Mouse (Mus musculus) midbrain, embryonic 11.5 days (tissue): ENCODE results near the gene Nacc1. TPM values are rescaled to one million over a fixed set of nuclear protein-coding genes. Genes with fewer than 3 reads are reported as not detected.

Experiments
- ATAC-seq: fragments of 200-750 bp; cut with Nextera tagmentation; 2 replicates; pipeline ENCODE4 v1.8.0; 2017; ENCODE audit warnings: moderate TSS enrichment, moderate library complexity; ENCODE audit not compliant: low FRiP score
- DNase-seq: peaks from one replicate; pipeline ENCODE4 v3.0.0; 2015; ENCODE audit warnings: low spot score; ENCODE audit errors: missing footprints
- H3K27ac ChIP-seq: fragments of 300-500 bp; sonication (generic); 2 replicates; pipeline ENCODE4 v1.5.1; 2014; ENCODE audit warnings: low read depth, low read length
- H3K27me3 ChIP-seq: fragments of 300-500 bp; sonication (generic); 2 replicates; pipeline ENCODE4 v1.6.1; 2014; ENCODE audit warnings: mild to moderate bottlenecking, low read length, moderate library complexity, mixed read lengths; ENCODE audit not compliant: control insufficient read depth, insufficient read depth
- H3K36me3 ChIP-seq: fragments of 300-500 bp; sonication (generic); 2 replicates; pipeline ENCODE4 v1.6.1; 2014; ENCODE audit warnings: mild to moderate bottlenecking, low read length, moderate library complexity, mixed read lengths; ENCODE audit not compliant: control insufficient read depth, insufficient read depth
- H3K4me1 ChIP-seq: fragments of 300-500 bp; sonication (generic); 2 replicates; pipeline ENCODE4 v1.6.1; 2014; ENCODE audit warnings: low read length; ENCODE audit not compliant: control insufficient read depth, insufficient read depth
- H3K4me2 ChIP-seq: fragments of 300-500 bp; sonication (generic); 2 replicates; pipeline ENCODE4 v1.6.1; 2014; ENCODE audit warnings: mild to moderate bottlenecking, moderate library complexity
- H3K4me3 ChIP-seq: fragments of 300-500 bp; sonication (generic); 2 replicates; pipeline ENCODE4 v1.5.1; 2014; ENCODE audit warnings: low read depth, low read length
- H3K9ac ChIP-seq: fragments of 300-500 bp; sonication (generic); 2 replicates; pipeline ENCODE4 v1.6.1; 2014; ENCODE audit warnings: low read length
- H3K9me3 ChIP-seq: fragments of 300-500 bp; sonication (generic); 2 replicates; pipeline ENCODE4 v1.6.1; 2016; ENCODE audit warnings: low read length; ENCODE audit not compliant: control insufficient read depth
- WGBS: fragments of 180-500 bp; shearing (Covaris S2); extraction: QIAGEN DNeasy Blood & Tissue Kit; methylation state at CpG from one replicate; pipeline ENCODE4 v1.1.7; 2014; 5-methylcytosine and 5-hydroxymethylcytosine counted together
- polyA plus RNA-seq: library from polyadenylated mRNA; unstranded; fragments of >200 nt; fragmentation: Nextera tagmentation; extraction: Ambion mirVana; gene quantifications from 2 replicates; pipeline ENCODE4 v1.2.1, GENCODE M21; 2014

Gene Nacc1
- polyA plus RNA-seq, 1 experiment from 2014 or later = 21.4 TPM

- ATAC-seq (peak; percentile 9; the same call in 1 of the 2 replicates), DNase-seq (peak; percentile 94)
- Histone ChIP-seq H3K9me3 (no peaks in the 10 kb centered on the region), H3K27ac (peak overlapping the region; percentile 84), H3K27me3 (no peaks in the 10 kb centered on the region), H3K4me1 (peaks cover 49% of the 10 kb centered on the region), H3K9ac (peak overlapping the region; percentile 62), H3K36me3 (no peaks in the 10 kb centered on the region), H3K4me2 (peak overlapping the region; percentile 62), H3K4me3 (peak overlapping the region; percentile 28)
- under 1% methylated on average over 23 of the region's 23 CpGs for WGBS
Observed at GRCm38 (mm10) chr8:84656641-84657126, 31.0 kb downstream of the Nacc1 start.

GRCm38 (mm10) chr8:84656191-84656525 lies 31.5 kb downstream of the Nacc1 start:
- Histone ChIP-seq H3K36me3 (no peaks in the 10 kb centered on the region), H3K27me3 (no peaks in the 10 kb centered on the region), H3K9me3 (no peaks in the 10 kb centered on the region), H3K4me3 (peak overlapping the region; percentile 28), H3K4me1 (peaks cover 44% of the 10 kb centered on the region), H3K9ac (peak overlapping the region; percentile 62), H3K27ac (peak overlapping the region; percentile 84), H3K4me2 (peak overlapping the region; percentile 62)
- WGBS = 1% methylated on average over 10 of the region's 10 CpGs
- DNase-seq (peak; percentile 96), ATAC-seq (peak; percentile 36)

- Histone ChIP-seq H3K27ac (peak overlapping the region; percentile 84), H3K4me2 (peak overlapping the region; percentile 62), H3K4me3 (peak overlapping the region; percentile 28), H3K36me3 (no peaks in the 10 kb centered on the region), H3K27me3 (no peaks in the 10 kb centered on the region), H3K4me1 (peaks cover 38% of the 10 kb centered on the region), H3K9me3 (no peaks in the 10 kb centered on the region), H3K9ac (peak overlapping the region; percentile 62)
- DNase-seq (peak; percentile 96), ATAC-seq (peak; percentile 88)
- under 1% methylated on average over 14 of the region's 15 CpGs for WGBS
Observed at GRCm38 (mm10) chr8:84655336-84656190, 32.1 kb downstream of the Nacc1 start.

- Histone ChIP-seq H3K4me3 (no peak overlapping the region), H3K27me3 (no peaks in the 10 kb centered on the region), H3K27ac (peak overlapping the region; percentile 84), H3K36me3 (no peaks in the 10 kb centered on the region), H3K9ac (no peak overlapping the region), H3K9me3 (no peaks in the 10 kb centered on the region), H3K4me2 (no peak overlapping the region), H3K4me1 (peaks cover 33% of the 10 kb centered on the region)
- ATAC-seq (no peak), DNase-seq (peak; percentile 87)
- WGBS = 36% methylated on average over 4 of the region's 4 CpGs
Observed at GRCm38 (mm10) chr8:84654597-84654996, 33.1 kb downstream of the Nacc1 start.

- Histone ChIP-seq H3K4me2 (no peak overlapping the region), H3K36me3 (no peaks in the 10 kb centered on the region), H3K4me1 (peaks cover 27% of the 10 kb centered on the region), H3K4me3 (no peak overlapping the region), H3K9me3 (no peaks in the 10 kb centered on the region), H3K27me3 (no peaks in the 10 kb centered on the region), H3K9ac (no peak overlapping the region), H3K27ac (no peak overlapping the region)
- 71% methylated on average over 9 of the region's 9 CpGs for WGBS
- ATAC-seq (no peak), DNase-seq (no peak)
Observed at GRCm38 (mm10) chr8:84653092-84653631, 34.5 kb downstream of the Nacc1 start.

GRCm38 (mm10) chr8:84650213-84650612 lies 37.4 kb downstream of the Nacc1 start:
- Histone ChIP-seq H3K36me3 (no peaks in the 10 kb centered on the region), H3K27ac (no peak overlapping the region), H3K4me1 (peaks cover 16% of the 10 kb centered on the region), H3K9me3 (no peaks in the 10 kb centered on the region), H3K27me3 (no peaks in the 10 kb centered on the region), H3K4me3 (no peak overlapping the region), H3K9ac (no peak overlapping the region), H3K4me2 (no peak overlapping the region)
- ATAC-seq (no peak), DNase-seq (no peak)
- WGBS = 41% methylated on average over 3 of the region's 3 CpGs

GRCm38 (mm10) chr8:84647461-84647901 lies 40.2 kb downstream of the Nacc1 start:
- DNase-seq = peak; percentile 96
- H3K27me3 ChIP-seq = no peaks in the 10 kb centered on the region
- H3K36me3 ChIP-seq = no peaks in the 10 kb centered on the region
- H3K27ac ChIP-seq = no peak overlapping the region
- 3% methylated on average over 14 of the region's 14 CpGs for WGBS
- H3K4me1 ChIP-seq = peaks cover 9% of the 10 kb centered on the region
- peak overlapping the region; percentile 13; the same call in 1 of the 2 replicates for H3K9ac ChIP-seq
- no peaks in the 10 kb centered on the region for H3K9me3 ChIP-seq
- peak overlapping the region; percentile 31 for H3K4me2 ChIP-seq
- peak overlapping the region; percentile 1; the same call in 1 of the 2 replicates for H3K4me3 ChIP-seq
- ATAC-seq = peak; percentile 87

- Histone ChIP-seq H3K9me3 (no peaks in the 10 kb centered on the region), H3K9ac (no peak overlapping the region), H3K27ac (no peak overlapping the region), H3K27me3 (no peaks in the 10 kb centered on the region), H3K4me1 (peaks cover 9% of the 10 kb centered on the region), H3K36me3 (no peaks in the 10 kb centered on the region), H3K4me2 (no peak overlapping the region; the same call in 1 of the 2 replicates), H3K4me3 (no peak overlapping the region)
- DNase-seq (no peak), ATAC-seq (no peak)
- WGBS = 57% methylated on average over 6 of the region's 6 CpGs
Observed at GRCm38 (mm10) chr8:84646800-84647199, 40.9 kb downstream of the Nacc1 start.

- Histone ChIP-seq H3K4me2 (no peak overlapping the region), H3K9me3 (no peaks in the 10 kb centered on the region), H3K27ac (no peak overlapping the region), H3K4me3 (no peak overlapping the region), H3K36me3 (no peaks in the 10 kb centered on the region), H3K9ac (no peak overlapping the region), H3K4me1 (peaks cover 12% of the 10 kb centered on the region), H3K27me3 (no peaks in the 10 kb centered on the region)
- ATAC-seq (no peak), DNase-seq (no peak)
- WGBS = 74% methylated on average over 5 of the region's 5 CpGs
Observed at GRCm38 (mm10) chr8:84643019-84643418, 44.6 kb downstream of the Nacc1 start.
